In the genomic region with DNA sequence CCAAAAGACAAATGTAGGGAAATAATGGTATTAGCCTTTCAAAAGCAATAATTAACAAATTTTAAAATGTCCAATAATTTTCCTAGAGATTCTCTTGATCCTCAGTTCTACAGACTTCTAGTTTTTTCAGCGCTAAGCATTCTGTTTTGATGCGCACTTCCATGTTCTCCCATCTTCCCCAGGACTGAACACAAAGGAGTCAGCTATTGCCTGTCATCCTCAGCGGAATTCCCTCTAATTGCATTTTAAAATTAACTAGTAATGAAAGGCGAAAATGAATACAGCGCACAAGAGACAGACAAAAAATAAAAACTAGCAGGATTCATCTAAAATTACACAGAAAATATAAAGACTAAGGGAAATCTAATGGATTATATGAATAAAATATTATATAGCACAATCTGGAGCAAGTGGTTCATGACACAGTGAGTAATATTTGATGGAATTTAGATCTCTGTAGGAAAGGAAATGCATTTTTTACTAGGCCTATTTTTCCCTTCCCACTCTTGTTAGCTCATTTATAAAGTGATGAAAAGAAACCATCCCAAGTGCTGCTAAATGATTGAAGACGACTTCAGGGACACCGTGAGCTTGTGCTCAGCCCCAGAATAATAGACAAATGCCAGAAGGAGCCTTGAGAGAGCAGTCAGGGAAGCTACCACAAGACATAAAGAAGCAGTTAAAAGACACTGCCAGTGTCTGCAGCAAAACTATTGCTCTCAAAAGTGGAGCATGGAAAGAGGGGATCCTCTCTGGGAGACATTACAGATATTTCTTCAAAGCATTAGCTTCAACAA, we compare ENCODE assay signal across 32 mouse cellular contexts.
A peak's percentile ranks its signal among the peaks of the same experiment; 100 is the strongest.
DNase-seq lines count a peak whose midpoint lies in the region; ATAC-seq and TF ChIP-seq lines count a peak whose summit lies in the region.
"Had no signal": no experiment of that assay in that cellular context is flagged by ENCODE, and none has a peak within 500 bp of the region (broad histone marks: within the 10 kb centered on the region; RNA-seq: fewer than 3 reads in every experiment).

No protein-coding gene starts in this region.

- H3K9me3 ChIP-seq in hindbrain, postnatal 0 days (ENCODE audit: low read length), result no peaks in the 10 kb centered on the region
- no peaks in the 10 kb centered on the region for H3K9me3 ChIP-seq in hindbrain, embryonic 10.5 days
- H3K9me3 ChIP-seq: embryonic facial prominence, embryonic 12.5 days; forebrain, embryonic 10.5 days; forebrain, embryonic 15.5 days; kidney, embryonic 15.5 days; limb, embryonic 10.5 days; limb, embryonic 15.5 days; liver, embryonic 13.5 days; megakaryocyte, embryonic 14.5 days; stomach, embryonic 15.5 days had no signal

- H3K36me3 ChIP-seq in hindbrain, postnatal 0 days (ENCODE audit: insufficient read depth, low read length), result no peaks in the 10 kb centered on the region
- no peaks in the 10 kb centered on the region for H3K36me3 ChIP-seq in hindbrain, embryonic 10.5 days
- H3K36me3 ChIP-seq: embryonic facial prominence, embryonic 12.5 days; forebrain, embryonic 10.5 days; forebrain, embryonic 15.5 days; kidney, embryonic 15.5 days; limb, embryonic 10.5 days; limb, embryonic 15.5 days; liver, embryonic 13.5 days; stomach, embryonic 15.5 days had no signal

- DNase-seq in hindbrain, postnatal 0 days (ENCODE audit: low spot score), result peak; percentile 18
- DNase-seq in hindbrain, embryonic 10.5 days (ENCODE audit: low spot score), result no peak
- peak; percentile 25 for DNase-seq in retina, postnatal 1 day
- no peak for DNase-seq in retina, embryonic 14.5 days (ENCODE audit: low spot score)
- DNase-seq in embryo, embryonic 11 days, result no peak
- DNase-seq: adrenal gland, adult 8-10 months; cerebellum, adult 11 months; cerebellum, adult 9-10 months; cerebellum, postnatal 36 days; gastrocnemius, postnatal 25 days; heart, adult 18-20 months; heart, postnatal 4 days; kidney, adult 18-20 months; kidney, postnatal 36 days; layer of hippocampus, postnatal 36 days; liver, embryonic 13.5 days; lung, adult 18-20 months; lung, postnatal 4 days; right cerebral cortex, postnatal 14 days had no signal

- no peak overlapping the region for H3K4me3 ChIP-seq in hindbrain, postnatal 0 days (ENCODE audit: low read length)
- H3K4me3 ChIP-seq in hindbrain, embryonic 10.5 days, result no peak overlapping the region
- no peak overlapping the region for H3K4me3 ChIP-seq in embryonic fibroblast, embryonic 13.5 days (ENCODE audit: insufficient read depth, low read length)
- H3K4me3 ChIP-seq: embryonic facial prominence, embryonic 12.5 days; forebrain, embryonic 10.5 days; forebrain, embryonic 15.5 days; kidney, embryonic 15.5 days; limb, embryonic 10.5 days; limb, embryonic 15.5 days; liver, embryonic 13.5 days; megakaryocyte, embryonic 14.5 days; stomach, embryonic 15.5 days had no signal

- H3K27me3 ChIP-seq in hindbrain, postnatal 0 days (ENCODE audit: insufficient read depth, low read length), result no peaks in the 10 kb centered on the region
- no peaks in the 10 kb centered on the region for H3K27me3 ChIP-seq in hindbrain, embryonic 10.5 days (ENCODE audit: insufficient read depth, poor library complexity, severe bottlenecking)
- H3K27me3 ChIP-seq: CH12.LX; embryonic facial prominence, embryonic 12.5 days; forebrain, embryonic 15.5 days; kidney, embryonic 15.5 days; limb, embryonic 15.5 days; liver, embryonic 13.5 days; megakaryocyte, embryonic 14.5 days; stomach, embryonic 15.5 days had no signal

- 0 out of 2 replicates have a peak, but pooled peaks have one; percentile 49 for ATAC-seq in hindbrain, postnatal 0 days
- no peak for ATAC-seq in granulocyte monocyte progenitor cell, adult 5-6 weeks (replicated peaks; ENCODE audit: poor library complexity, severe bottlenecking)
- ATAC-seq: forebrain, embryonic 15.5 days; lung, postnatal 0 days had no signal

- H3K4me2 ChIP-seq in hindbrain, postnatal 0 days (ENCODE audit: low read depth, low read length), result no peak overlapping the region
- H3K4me2 ChIP-seq: embryonic facial prominence, embryonic 12.5 days; forebrain, embryonic 15.5 days; heart, embryonic 11.5 days; kidney, embryonic 15.5 days; limb, embryonic 15.5 days; liver, embryonic 13.5 days; stomach, embryonic 15.5 days had no signal

- H3K27ac ChIP-seq in hindbrain, postnatal 0 days, result no peak overlapping the region
- no peak overlapping the region for H3K27ac ChIP-seq in hindbrain, embryonic 10.5 days
- peak overlapping the region; percentile 88 for H3K27ac ChIP-seq in embryonic fibroblast, embryonic 13.5 days (ENCODE audit: insufficient read depth, low read length)
- H3K27ac ChIP-seq: embryonic facial prominence, embryonic 12.5 days; forebrain, embryonic 10.5 days; forebrain, embryonic 15.5 days; kidney, embryonic 15.5 days; limb, embryonic 10.5 days; limb, embryonic 15.5 days; liver, embryonic 13.5 days; stomach, embryonic 15.5 days had no signal

- no peak for TF ChIP-seq CTCF in hindbrain, postnatal 0 days (IDR thresholded peaks at IDR 0.05; ENCODE audit: low read depth)
- no peak for TF ChIP-seq CTCF in embryonic fibroblast, embryonic 13.5 days (IDR thresholded peaks at IDR 0.05; ENCODE audit: borderline replicate concordance, insufficient read depth, low read length)

- WGBS in hindbrain, postnatal 0 days, result 70% methylated on average over 7 of the region's 7 CpGs
- 78% methylated on average over 7 of the region's 7 CpGs for WGBS in hindbrain, embryonic 10.5 days

- H3K9ac ChIP-seq in hindbrain, postnatal 0 days (replicated peaks; ENCODE audit: low read length), result no peak overlapping the region
- H3K9ac ChIP-seq: embryonic facial prominence, embryonic 12.5 days; forebrain, embryonic 15.5 days; kidney, embryonic 15.5 days; limb, embryonic 15.5 days; liver, embryonic 13.5 days; stomach, embryonic 15.5 days had no signal

- TF ChIP-seq POLR2A in embryonic fibroblast, embryonic 13.5 days (IDR thresholded peaks at IDR 0.05; ENCODE audit: low read depth, low read length), result no peak

- H3K4me1 ChIP-seq in hindbrain, postnatal 0 days (ENCODE audit: insufficient read depth, low read length), result no peaks in the 10 kb centered on the region
- H3K4me1 ChIP-seq in hindbrain, embryonic 10.5 days (replicated peaks), result no peaks in the 10 kb centered on the region
- peaks cover 9% of the 10 kb centered on the region for H3K4me1 ChIP-seq in embryonic fibroblast, embryonic 13.5 days (ENCODE audit: control insufficient read depth, insufficient read depth, low read length)
- H3K4me1 ChIP-seq: embryonic facial prominence, embryonic 12.5 days; forebrain, embryonic 10.5 days; forebrain, embryonic 15.5 days; kidney, embryonic 15.5 days; limb, embryonic 10.5 days; limb, embryonic 15.5 days; liver, embryonic 13.5 days; megakaryocyte, embryonic 14.5 days; stomach, embryonic 15.5 days had no signal

Comparison
In these comparisons a context has a peak if more than half of its experiments do, and no peak if none do; other contexts are left out.
1. DNase-seq: peak in hindbrain, postnatal 0 days (single experiment) and retina, postnatal 1 day (single experiment); none in hindbrain, embryonic 10.5 days (single experiment), retina, embryonic 14.5 days (single experiment) and embryo, embryonic 11 days (single experiment).